Mouse (Mus musculus): ENCODE measurements around the gene Atp6ap1. TPM values are rescaled to one million over a fixed set of nuclear protein-coding genes. Genes with fewer than 3 reads are reported as not detected.
A peak's percentile ranks its signal among the peaks of the same experiment; 100 is the strongest.

Gene Atp6ap1
- total and polyA plus RNA-seq, 3 experiments: 41.6 to 355 (median 75.5) TPM

- no peak overlapping the region for H3K9ac ChIP-seq (ENCODE audit: control insufficient read depth, low read depth, low read length, poor library complexity, severe bottlenecking)
- no peaks in the 10 kb centered on the region for H3K9me3 ChIP-seq (replicated peaks; ENCODE audit: insufficient read depth, low read length)
- H3K27me3 ChIP-seq (ENCODE audit: control insufficient read depth in 1 of 2, insufficient read depth in 2 of 2, low read length in 2 of 2): no peaks in the 10 kb centered on the region
- TF ChIP-seq RAD21 (IDR thresholded peaks at IDR 0.05; ENCODE audit: low read depth, low read length) (peak; percentile 59), GABPA (IDR thresholded peaks at IDR 0.05; ENCODE audit: low read depth, low read length) (no peak), MAZ (IDR thresholded peaks at IDR 0.05; ENCODE audit: low read depth, low read length) (peak; percentile 77), MAFK (IDR thresholded peaks at IDR 0.05; ENCODE audit: borderline replicate concordance, low read depth, low read length) (no peak), JUND (IDR thresholded peaks at IDR 0.05; ENCODE audit: low read depth, low read length) (no peak), CTCF (IDR thresholded peaks at IDR 0.05 in 2 of 3, conservative IDR thresholded peaks at IDR 0.05 in 1 of 3; ENCODE audit: control insufficient read depth in 1 of 3, insufficient read depth in 1 of 3, low read depth in 2 of 3, low read length in 3 of 3, poor library complexity in 1 of 3, severe bottlenecking in 1 of 3) (peak in 2 of 3 experiments; percentile 46 to 67; a peak in 5 of 6 replicates), POLR2AphosphoS5 (IDR thresholded peaks at IDR 0.05; ENCODE audit: borderline replicate concordance, low read depth, low read length) (no peak), POLR2AphosphoS2 (IDR thresholded peaks at IDR 0.05; ENCODE audit: low read length) (no peak), ETS1 (IDR thresholded peaks at IDR 0.05; ENCODE audit: low read depth, low read length) (no peak), SMC3 (IDR thresholded peaks at IDR 0.05; ENCODE audit: low read depth, low read length) (peak; percentile 53), SIN3A (IDR thresholded peaks at IDR 0.05; ENCODE audit: low read length) (0 out of 2 replicates have a peak, but pooled peaks have one; percentile 40), RCOR1 (IDR thresholded peaks at IDR 0.05; ENCODE audit: low read depth, low read length) (no peak), MAX (IDR thresholded peaks at IDR 0.05; ENCODE audit: low read length) (no peak), MEF2A (IDR thresholded peaks at IDR 0.05; ENCODE audit: extremely low read depth, insufficient replicate concordance, low read depth, low read length, poor library complexity, severe bottlenecking) (no peak), EP300 (IDR thresholded peaks at IDR 0.05; ENCODE audit: low read depth in 1 of 2, low read length in 2 of 2) (no peak), HCFC1 (IDR thresholded peaks at IDR 0.05; ENCODE audit: low read depth, low read length) (0 out of 2 replicates have a peak, but pooled peaks have one; percentile 15), BHLHE40 (IDR thresholded peaks at IDR 0.05; ENCODE audit: borderline replicate concordance, low read depth, low read length) (no peak), MYB (IDR thresholded peaks at IDR 0.05; ENCODE audit: low read depth, low read length) (no peak), CHD1 (IDR thresholded peaks at IDR 0.05; ENCODE audit: low read depth, low read length) (no peak), ELF1 (IDR thresholded peaks at IDR 0.05; ENCODE audit: low read depth, low read length) (no peak), ZC3H11A (IDR thresholded peaks at IDR 0.05; ENCODE audit: low read depth, low read length) (peak; percentile 38), ZMIZ1 (IDR thresholded peaks at IDR 0.05; ENCODE audit: low read depth, low read length) (no peak)
- no peak overlapping the region for H3K27ac ChIP-seq (ENCODE audit: control insufficient read depth, low read depth, low read length)
- peak; percentile 72 for DNase-seq (ENCODE audit: low read depth, low spot score)
- peaks cover 14% of the 10 kb centered on the region for H3K79me2 ChIP-seq (ENCODE audit: control insufficient read depth, insufficient read depth, low read length, poor library complexity)
- H3K4me3 ChIP-seq (ENCODE audit: control insufficient read depth in 1 of 2, insufficient read depth in 1 of 2, low read depth in 2 of 2, low read length in 2 of 2): no peak overlapping the region; a peak in 1 of 4 replicates
- H3K36me3 ChIP-seq (ENCODE audit: control insufficient read depth in 1 of 2, insufficient read depth in 2 of 2, low read length in 2 of 2): peaks cover 0 to 3% of the 10 kb centered on the region in 2 experiments; a peak in 2 of 4 replicates
- H3K4me1 ChIP-seq (ENCODE audit: control insufficient read depth in 1 of 2, insufficient read depth in 2 of 2, low read length in 2 of 2): peaks cover 0 to 7% of the 10 kb centered on the region in 2 experiments; a peak in 2 of 4 replicates
Measured at GRCm38 (mm10) chrX:74248651-74249050, 48.2 kb upstream of the Atp6ap1 start.

All from MEL (cell line).